Mouse (Mus musculus): ENCODE results near the gene Ocln.

Ocln gene

DNA sequence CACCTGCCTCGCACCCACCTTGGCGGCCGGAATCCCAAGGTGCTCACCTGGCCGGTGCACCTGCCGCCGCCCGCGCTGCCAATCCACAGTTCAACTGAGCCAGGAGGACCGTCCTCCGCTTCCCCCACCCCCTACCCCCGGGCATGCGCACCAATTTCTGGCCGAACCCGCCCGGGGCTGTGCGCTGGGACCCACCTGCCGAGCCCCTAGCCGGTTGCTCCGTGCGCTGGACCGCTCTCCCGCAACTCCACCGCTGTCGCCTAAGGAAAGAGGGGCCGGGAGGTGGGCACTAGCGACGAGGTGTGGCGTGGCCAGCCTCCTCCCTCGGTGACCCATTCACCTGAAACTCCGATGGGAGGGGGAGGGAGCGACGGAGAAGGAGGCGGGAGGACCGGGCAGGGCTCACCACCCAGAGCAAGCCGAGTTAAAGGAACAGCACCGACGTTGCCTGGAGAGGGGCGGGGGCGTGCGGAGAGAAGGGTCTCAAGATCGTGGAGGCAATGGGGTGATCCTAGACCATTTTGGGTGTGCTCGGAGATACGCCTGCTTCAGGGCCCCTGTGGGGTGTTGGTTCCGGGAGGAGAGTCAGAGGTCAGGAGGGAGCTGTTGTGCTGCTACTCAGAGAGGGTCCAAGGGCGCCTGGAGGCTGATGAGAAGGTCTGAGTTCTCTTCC, at the start of gene Ocln:
Ocln (minus strand) TSS at position 350 of the 673 bp plus-strand sequence.
- peak; percentile 9 for DNase-seq

- no peak for DNase-seq
These were observed 48.5 kb upstream of the Ocln start for GRCm38 (mm10) chr13:100601034-100601433.

- no peak for DNase-seq
These were observed 47.8 kb upstream of the Ocln start for GRCm38 (mm10) chr13:100600317-100600716.

DNA sequence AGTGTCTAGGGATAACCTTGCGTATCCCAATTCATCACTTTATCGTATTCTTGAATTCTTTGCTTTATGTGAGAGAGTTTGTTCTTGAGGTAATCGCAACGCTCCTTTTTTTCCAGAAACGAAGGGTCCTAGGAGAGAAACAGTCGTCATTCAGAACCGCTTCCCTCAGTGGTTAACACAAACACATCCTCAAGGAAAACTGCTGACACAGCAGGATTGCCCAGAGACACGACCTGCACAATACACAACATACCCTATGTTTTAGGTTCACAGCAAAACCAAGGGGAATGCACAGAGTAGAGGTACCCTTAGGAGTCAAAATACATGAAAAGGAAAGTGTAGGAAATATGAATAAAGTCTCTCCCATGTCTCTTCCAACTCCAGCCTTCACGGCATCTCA, 44.8 kb upstream of the Ocln start:
- DNase-seq: no peak

- no peak for DNase-seq
These were observed 43.0 kb upstream of the Ocln start for GRCm38 (mm10) chr13:100595552-100595885.

GRCm38 (mm10) chr13:100594838-100595551, 42.5 kb upstream of the Ocln start:
- no peak for DNase-seq

- DNase-seq: peak; percentile 74
These were observed 41.7 kb upstream of the Ocln start for GRCm38 (mm10) chr13:100594041-100594792.

GRCm38 (mm10) chr13:100588646-100589045, 36.1 kb upstream of the Ocln start:
- DNase-seq: no peak

- DNase-seq: no peak
These were observed 29.6 kb upstream of the Ocln start for GRCm38 (mm10) chr13:100582144-100582543.

- DNase-seq: no peak
These were observed 29.2 kb upstream of the Ocln start for GRCm38 (mm10) chr13:100581701-100582100.

- no peak for DNase-seq
These were observed 27.4 kb upstream of the Ocln start for GRCm38 (mm10) chr13:100579951-100580350.

GRCm38 (mm10) chr13:100579220-100579619, 26.7 kb upstream of the Ocln start:
- no peak for DNase-seq

- DNase-seq: no peak
These were observed 23.4 kb upstream of the Ocln start for GRCm38 (mm10) chr13:100575950-100576349.

DNA sequence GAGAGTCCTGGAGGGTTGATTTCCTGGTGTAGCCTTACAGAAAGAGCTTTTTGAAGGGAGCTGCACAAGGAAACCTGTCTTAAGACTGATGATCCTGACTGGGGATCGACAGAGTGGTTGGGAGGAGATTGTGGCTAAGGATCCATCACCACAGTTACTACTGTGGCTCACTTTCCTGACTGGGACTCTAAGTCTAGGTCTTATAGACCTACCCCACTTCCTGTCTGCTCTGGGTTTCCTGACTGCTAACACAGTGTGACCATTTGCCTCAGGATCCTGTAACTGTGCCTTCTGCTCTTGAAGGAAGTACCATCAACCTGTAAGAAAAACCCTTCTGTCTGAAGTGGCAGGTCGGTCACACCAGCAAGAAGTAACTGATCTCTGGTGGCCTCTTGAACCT, 18.2 kb upstream of the Ocln start:
- no peak for DNase-seq

DNA sequence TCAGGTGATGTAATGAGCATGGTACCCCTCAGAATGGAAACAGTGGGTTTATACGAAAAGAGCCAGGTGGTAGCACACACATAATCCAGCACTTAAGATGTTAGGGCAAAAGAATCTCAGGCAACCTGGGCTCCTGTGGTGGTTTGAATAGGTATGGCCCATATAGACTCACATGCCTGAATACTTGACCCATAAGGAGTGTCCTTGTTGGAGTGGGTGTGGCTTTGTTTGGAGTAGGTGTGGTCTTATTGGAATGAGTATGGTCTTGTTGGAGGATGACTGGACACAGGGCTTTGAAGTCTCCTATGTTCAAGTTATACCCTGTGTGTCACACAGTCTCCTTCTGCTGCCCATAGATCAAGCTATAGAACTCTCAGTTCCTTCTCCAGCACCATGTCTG, 15.8 kb upstream of the Ocln start:
- no peak for DNase-seq

- DNase-seq: no peak
These were observed 6.9 kb upstream of the Ocln start for GRCm38 (mm10) chr13:100559449-100559848.

GRCm38 (mm10) chr13:100557011-100557410, 4.5 kb upstream of the Ocln start:
- no peak for DNase-seq

DNA sequence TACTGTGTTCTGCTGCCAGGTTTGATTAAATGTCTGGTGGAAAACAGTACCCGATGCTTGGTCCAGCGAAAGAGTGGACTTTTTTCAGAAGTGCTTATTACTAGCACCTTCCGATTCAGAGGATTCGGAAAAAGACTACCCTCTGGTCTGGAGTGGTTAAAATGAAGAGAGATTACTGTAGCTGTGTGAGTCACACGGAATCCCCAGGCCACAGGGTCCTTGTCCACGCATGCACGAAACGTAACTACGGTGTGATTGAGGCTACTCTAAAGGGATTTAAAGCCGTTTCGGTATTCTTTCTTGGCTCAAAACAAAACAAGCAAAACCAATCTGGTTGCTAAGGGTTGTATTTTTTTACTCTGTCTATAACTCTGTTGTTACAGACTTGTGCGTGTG, 522 bp upstream of the Ocln start:
- DNase-seq: no peak

GRCm38 (mm10) chr13:100552009-100552368, 529 bp downstream of the Ocln start:
- no peak for DNase-seq

GRCm38 (mm10) chr13:100551371-100552008, 1.0 kb downstream of the Ocln start:
- DNase-seq: no peak

DNA sequence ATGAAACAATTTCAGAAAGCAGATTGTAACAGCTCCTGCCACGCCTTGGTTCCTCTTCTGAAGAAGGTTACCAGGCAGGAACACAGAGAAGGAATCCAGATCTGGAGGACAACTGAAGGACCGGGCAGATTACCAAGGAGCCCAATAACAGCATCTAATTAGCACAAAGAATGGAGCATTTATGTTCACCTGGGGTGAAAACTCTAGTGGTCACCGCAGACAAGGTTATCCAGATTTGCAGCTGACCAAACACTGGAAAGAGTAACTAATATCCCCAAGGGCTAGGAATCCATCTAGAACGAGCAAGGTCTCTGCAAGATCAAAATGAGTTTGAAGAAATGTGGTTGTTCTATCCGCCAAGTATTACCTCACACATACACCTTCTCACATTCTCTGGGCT, 5.2 kb downstream of the Ocln start:
- no peak for DNase-seq

GRCm38 (mm10) chr13:100545510-100545909, 7.0 kb downstream of the Ocln start:
- DNase-seq: peak; percentile 38

DNA sequence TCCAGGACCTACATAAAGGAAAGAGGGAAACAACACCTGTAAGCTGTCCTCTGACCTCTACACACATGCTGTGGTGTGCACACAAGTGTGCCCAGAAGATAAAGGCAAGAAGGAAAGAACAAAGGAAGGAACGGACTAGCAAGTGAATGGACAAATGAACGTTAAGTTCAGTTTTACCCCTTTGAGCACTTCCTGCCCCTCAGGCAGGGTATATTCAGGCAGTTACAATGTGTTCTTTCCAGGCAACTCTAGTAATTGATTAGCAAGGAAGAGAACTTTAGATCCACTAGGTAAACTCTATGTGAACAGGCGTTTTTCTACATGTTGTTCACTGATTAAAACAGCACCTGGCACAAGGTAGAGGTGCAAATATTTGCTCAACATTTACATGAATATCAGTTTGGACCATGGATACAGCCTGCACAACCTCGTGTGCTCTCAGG, 8.3 kb downstream of the Ocln start:
- no peak for DNase-seq
